In the genomic region with DNA sequence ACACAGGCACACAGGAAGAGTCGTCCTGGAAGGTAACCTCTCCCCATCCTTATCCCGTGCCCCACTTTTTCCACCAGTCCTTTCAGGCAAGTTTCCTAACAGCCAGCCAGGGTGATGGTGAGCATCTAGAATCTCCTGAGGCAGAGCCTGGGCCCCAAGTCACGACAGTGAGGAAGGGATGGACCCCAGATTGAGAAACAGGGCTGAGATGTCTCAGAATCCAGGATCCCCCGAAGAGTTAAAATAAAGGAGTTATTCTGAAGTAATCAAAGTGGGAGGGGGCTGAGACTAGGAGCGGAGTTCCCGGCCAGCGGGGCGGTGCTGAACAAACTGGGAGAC, we compare ENCODE assay signal across 8 mouse cellular contexts. TPM values are rescaled to one million over a fixed set of nuclear protein-coding genes. Genes with fewer than 3 reads are reported as not detected.
DNase-seq lines count a peak whose midpoint lies in the region; ATAC-seq and TF ChIP-seq lines count a peak whose summit lies in the region.

No protein-coding gene starts in this region.

- TF ChIP-seq EP300 in heart, adult 2 months (IDR thresholded peaks at IDR 0.05; ENCODE audit: insufficient read depth, low read depth, low read length): no peak

- peak overlapping the region; percentile 82 for H3ac ChIP-seq in C2C12 (ENCODE audit: control insufficient read depth, insufficient read length, low read depth)

- intact Hi-C loops in heart, adult 2 months (cut with DNase I): loop anchor here (5.0 to 10.0 kb wide), 2 partner anchors 290 to 382 kb away; partner anchors contain the start of gene Jak1
- intact Hi-C loops in heart, postnatal 36 days (cut with DNase I): no loop called here

- H3K79me3 ChIP-seq in C2C12 (ENCODE audit: low read depth): peaks cover 11% of the 10 kb centered on the region

- peak overlapping the region; percentile 55 for H3K4me3 ChIP-seq in heart, adult 2 months
- peak overlapping the region; percentile 34 for H3K4me3 ChIP-seq in C2C12 (ENCODE audit: insufficient read depth, poor library complexity, severe bottlenecking)
- H3K4me3 ChIP-seq in forebrain, embryonic 14.5 days (ENCODE audit: low read depth, low read length): peak overlapping the region; percentile 84
- peak overlapping the region; percentile 88 for H3K4me3 ChIP-seq in liver, embryonic 15.5 days (replicated peaks)

- no peak for DNase-seq in heart, adult 2 months
- DNase-seq in heart, postnatal 36 days: no peak
- DNase-seq in forebrain, embryonic 14.5 days (ENCODE audit: low spot score): no peak
- no peak for DNase-seq in adrenal gland, postnatal 36 days
- DNase-seq in adrenal gland, adult 8-10 months: no peak
- no peak for DNase-seq in cerebellum, adult 9-10 months

- ATAC-seq in forebrain, embryonic 14.5 days: no peak
- ATAC-seq in liver, embryonic 15.5 days (ENCODE audit: insufficient read depth): no peak

- H3K4me1 ChIP-seq in heart, adult 2 months (ENCODE audit: control insufficient read depth, insufficient read depth, low read length): peaks cover 7% of the 10 kb centered on the region
- H3K4me1 ChIP-seq in forebrain, embryonic 14.5 days (ENCODE audit: control insufficient read depth, insufficient read depth, low read length): peaks cover 10% of the 10 kb centered on the region
- H3K4me1 ChIP-seq in liver, embryonic 15.5 days (replicated peaks): peaks cover 41% of the 10 kb centered on the region

- 2% methylated on average over 8 of the region's 8 CpGs for WGBS in heart, adult 2 months
- 0% methylated on average over 8 of the region's 8 CpGs for WGBS in forebrain, embryonic 14.5 days
- under 1% methylated on average over 8 of the region's 8 CpGs for WGBS in liver, embryonic 15.5 days (ENCODE audit: insufficient replicate concordance)

- peak overlapping the region; percentile 65 for H3K9ac ChIP-seq in heart, adult 2 months (ENCODE audit: low read depth, low read length)
- peak overlapping the region; percentile 56 for H3K9ac ChIP-seq in forebrain, embryonic 14.5 days (ENCODE audit: low read length)
- peak overlapping the region; percentile 63 for H3K9ac ChIP-seq in liver, embryonic 15.5 days

- peaks cover 3% of the 10 kb centered on the region; the same call in 1 of the 2 replicates for H3K79me2 ChIP-seq in heart, adult 2 months (replicated peaks; ENCODE audit: control insufficient read depth, insufficient read depth, low read length)
- peaks cover 35% of the 10 kb centered on the region for H3K79me2 ChIP-seq in C2C12 (ENCODE audit: control insufficient read depth, insufficient read depth)

- no peak for TF ChIP-seq CTCF in heart, adult 2 months (IDR thresholded peaks at IDR 0.05)
- no peak for TF ChIP-seq CTCF in C2C12 (IDR thresholded peaks at IDR 0.05; ENCODE audit: control insufficient read depth, insufficient read depth, insufficient read length)

- H3K27ac ChIP-seq in heart, adult 2 months: peak overlapping the region; percentile 94
- H3K27ac ChIP-seq in forebrain, embryonic 14.5 days (ENCODE audit: low read depth, low read length): no peak overlapping the region
- H3K27ac ChIP-seq in liver, embryonic 15.5 days (replicated peaks): peak overlapping the region; percentile 94

- H3K9me3 ChIP-seq in forebrain, embryonic 14.5 days (replicated peaks; ENCODE audit: control insufficient read depth, low read length): no peaks in the 10 kb centered on the region
- no peaks in the 10 kb centered on the region for H3K9me3 ChIP-seq in liver, embryonic 15.5 days (replicated peaks)

- peak overlapping the region; percentile 57 for H3K4me2 ChIP-seq in forebrain, embryonic 14.5 days (ENCODE audit: low read length)
- peak overlapping the region; percentile 80 for H3K4me2 ChIP-seq in liver, embryonic 15.5 days

- no peaks in the 10 kb centered on the region for H3K27me3 ChIP-seq in heart, adult 2 months (ENCODE audit: control insufficient read depth, insufficient read depth, low read length)
- H3K27me3 ChIP-seq in C2C12 (ENCODE audit: control insufficient read depth, insufficient read depth, insufficient read length): no peaks in the 10 kb centered on the region
- no peaks in the 10 kb centered on the region for H3K27me3 ChIP-seq in forebrain, embryonic 14.5 days (replicated peaks; ENCODE audit: control insufficient read depth, insufficient read depth, low read length)
- H3K27me3 ChIP-seq in liver, embryonic 15.5 days: no peaks in the 10 kb centered on the region

- peak; percentile 61 for TF ChIP-seq POLR2A in heart, adult 2 months (IDR thresholded peaks at IDR 0.05; ENCODE audit: insufficient read depth, low read depth, low read length)

- H3K36me3 ChIP-seq in heart, adult 2 months (ENCODE audit: control insufficient read depth, insufficient read depth, low read length): 0 out of 2 replicates have a peak, but pooled peaks cover 3% of the 10 kb centered on the region
- H3K36me3 ChIP-seq in C2C12 (ENCODE audit: control insufficient read depth, insufficient read depth): no peaks in the 10 kb centered on the region
- no peaks in the 10 kb centered on the region for H3K36me3 ChIP-seq in forebrain, embryonic 14.5 days (ENCODE audit: control insufficient read depth, insufficient read depth, low read length)
- no peaks in the 10 kb centered on the region for H3K36me3 ChIP-seq in liver, embryonic 15.5 days (replicated peaks)

TF ChIP-seq in C2C12, 6 proteins besides CTCF, POLR2A, EP300 and RAD21:
- TF ChIP-seq MYOD1 (IDR thresholded peaks at IDR 0.05; ENCODE audit: control insufficient read depth, insufficient read length, low read depth): no peak
- no peak for TF ChIP-seq MAX (IDR thresholded peaks at IDR 0.05)
- TF ChIP-seq FOSL1 (IDR thresholded peaks at IDR 0.05; ENCODE audit: insufficient read depth, low read length, poor library complexity, severe bottlenecking): no peak
- no peak for TF ChIP-seq MYOG (IDR thresholded peaks at IDR 0.05; ENCODE audit: control insufficient read depth, extremely low read depth, insufficient read length)
- no peak for TF ChIP-seq USF1 (IDR thresholded peaks at IDR 0.05; ENCODE audit: low read depth)
- TF ChIP-seq CEBPB (IDR thresholded peaks at IDR 0.05; ENCODE audit: low read depth): no peak

RNA-seq across cellular contexts. Expression of gene Leprot, which starts 0.7 kb away (rescaled TPM):
- 10 to 100 TPM; 24.2 to 30.2 TPM for total RNA-seq in heart, adult 2 months (2021)
- 37.9 and 59.2 TPM in 2 replicates for polyA plus RNA-seq in heart, adult 2 months (2012; rRNA removed)
- 10 to 100 TPM; 30.0 to 30.1 TPM for total RNA-seq in heart, postnatal 36 days (2021)
- 41.2 TPM for polyA plus RNA-seq in C2C12 (2012; fragmentation: generic; extraction: Trizol)
- polyA plus RNA-seq in forebrain, embryonic 14.5 days (2014; fragmentation: Nextera tagmentation; extraction: Ambion mirVana): 95.9 and 98.5 TPM in 2 replicates
- 47.5 and 47.9 TPM in 2 replicates for polyA plus RNA-seq in liver, embryonic 15.5 days (2015; fragmentation: Nextera tagmentation; extraction: Ambion mirVana)
- 10 to 100 TPM; 53.0 to 78.7 TPM for total RNA-seq in adrenal gland, postnatal 36 days (2021)
- 10 to 100 TPM; 61.4 to 92.7 (median 75.5) TPM for total RNA-seq in adrenal gland, adult 8-10 months (2022)

Comparison
In these comparisons a context has a peak if more than half of its experiments do, and no peak if none do; other contexts are left out.
1. H3K4me3 ChIP-seq: peak in every context shown above with its lines; median percentile 88 in liver, embryonic 15.5 days; 84 in forebrain, embryonic 14.5 days; 55 in heart, adult 2 months; 34 in C2C12.